Mouse (Mus musculus) v-Abl transformed pro-B cells (cell line): ENCODE measurements at regions not wholly inside any gene's neighbourhood (a gene's known extent, or its start where the extent isn't known, plus 50 kb on each side); places are given as distances from the start of the nearest gene placed in this dataset.

ENCODE experiments used
- in situ Hi-C, 2 experiments: fragments of 400-800 bp; cut with MboI; formaldehyde crosslinking; loops; one replicate each; pipeline ENCODE4 v1.15.1; 2025; ENCODE audit not compliant: unreplicated experiment in 2 of 2

DNA sequence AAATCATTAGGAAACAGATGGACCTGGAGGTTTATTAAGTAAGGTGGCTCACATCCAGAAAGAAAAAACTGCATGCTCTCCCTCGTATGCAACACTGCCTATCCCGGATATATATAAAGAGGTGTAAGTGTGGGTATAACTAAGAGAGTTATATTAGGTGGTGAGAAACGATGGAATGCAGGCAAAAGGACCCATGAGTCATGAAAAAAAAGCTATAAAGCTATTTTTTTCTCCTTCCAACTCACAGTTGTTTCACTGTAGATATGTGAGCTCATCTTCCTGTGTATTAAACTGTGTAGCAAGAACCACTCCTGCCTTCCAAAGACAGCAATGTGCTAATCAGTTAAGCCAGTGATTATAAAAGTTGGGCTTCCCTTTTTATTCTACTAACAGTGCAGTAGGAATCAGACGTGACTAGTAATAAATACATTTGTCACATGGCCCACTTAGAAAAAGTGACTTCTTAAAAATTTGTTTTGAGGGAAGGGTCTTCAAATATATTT lies 51.4 kb upstream of the Bdh1 start:
- in situ Hi-C loops, result loop anchor here in 1 of 2 experiments (25.0 kb wide), 1 partner anchor 1108 kb away; the partner anchor contains the start of gene Cpn2

DNA sequence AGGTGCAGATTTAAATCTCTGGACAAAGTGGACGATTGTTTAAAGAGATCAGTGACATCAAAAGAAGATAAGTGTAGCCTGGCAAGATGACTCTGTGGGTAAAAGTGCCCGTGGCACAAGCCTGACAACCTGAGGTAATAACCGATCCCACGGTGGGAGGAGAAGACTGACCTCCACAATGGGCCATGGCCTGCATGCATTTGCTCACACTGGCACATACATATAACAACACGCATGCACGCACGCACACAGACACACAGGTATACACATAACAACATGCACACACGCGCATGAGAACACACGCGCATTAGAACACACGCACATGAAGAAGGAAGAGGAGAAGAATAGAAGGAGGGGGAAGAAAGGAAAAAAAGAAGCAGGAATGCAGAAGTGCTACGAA lies 52.2 kb upstream of the Bdh1 start:
- in situ Hi-C loops, result loop anchor here in 1 of 2 experiments (25.0 kb wide), 1 partner anchor 1108 kb away; the partner anchor contains the start of gene Cpn2

DNA sequence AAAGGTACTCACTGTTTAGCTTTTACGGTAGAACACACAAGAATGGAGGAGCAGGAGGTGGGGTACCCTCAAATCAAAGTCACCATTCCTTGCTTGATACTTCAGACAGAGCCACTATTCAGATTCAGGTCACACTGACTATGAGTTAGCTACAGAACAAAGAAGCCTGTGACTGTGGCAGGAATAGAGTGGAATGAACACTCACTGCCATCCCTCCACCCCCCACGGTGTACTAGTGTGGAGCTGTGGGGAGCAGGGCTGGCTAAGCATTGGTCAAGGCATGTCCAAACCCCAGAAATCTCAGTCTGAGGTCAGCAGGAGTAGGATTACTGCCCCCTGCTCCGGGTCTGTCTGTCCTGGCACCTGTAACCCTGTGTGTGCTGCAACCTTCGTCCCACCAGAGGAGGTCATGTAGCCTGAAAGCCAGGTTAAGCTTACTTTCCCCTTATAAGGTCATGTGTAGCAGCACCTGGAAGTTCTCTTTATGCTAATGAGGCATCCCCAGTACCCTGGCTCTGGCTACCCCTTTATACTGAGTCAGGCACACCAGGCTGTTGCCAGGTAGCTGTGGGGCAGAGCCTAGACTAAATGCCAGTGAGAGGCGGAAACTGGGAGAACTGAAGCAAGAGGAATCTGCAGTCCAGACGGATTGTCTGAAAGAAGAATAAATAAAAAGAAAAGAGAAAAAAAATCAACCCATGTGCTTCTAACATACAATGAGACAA lies 53.1 kb upstream of the Apod start:
- in situ Hi-C loops, result loop anchor here in 1 of 2 experiments (25.0 kb wide), 1 partner anchor 1105 kb away; the partner anchor contains the start of gene Cpn2

DNA sequence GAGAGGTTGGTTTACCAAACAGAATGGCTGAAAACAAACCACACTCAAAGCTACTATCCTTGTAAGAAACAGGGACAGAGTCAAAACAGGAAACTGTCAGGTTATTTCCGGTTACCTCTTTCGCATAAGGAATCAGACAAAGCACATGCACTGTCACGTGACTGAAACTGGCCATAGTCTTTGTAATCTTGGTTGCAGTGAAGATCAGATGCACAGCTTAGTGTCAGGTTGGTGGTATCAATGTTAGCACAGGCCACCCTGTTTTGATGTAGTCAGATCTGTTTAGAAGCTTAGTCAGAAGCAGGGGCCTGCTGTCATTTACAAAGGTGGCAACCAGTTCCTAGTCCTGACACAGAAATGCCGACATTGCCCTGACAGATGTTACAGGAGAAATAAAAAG lies 51.4 kb upstream of the Apod start:
- in situ Hi-C loops, result loop anchor here in 1 of 2 experiments (25.0 kb wide), 1 partner anchor 1104 kb away; the partner anchor contains the start of gene Cpn2

DNA sequence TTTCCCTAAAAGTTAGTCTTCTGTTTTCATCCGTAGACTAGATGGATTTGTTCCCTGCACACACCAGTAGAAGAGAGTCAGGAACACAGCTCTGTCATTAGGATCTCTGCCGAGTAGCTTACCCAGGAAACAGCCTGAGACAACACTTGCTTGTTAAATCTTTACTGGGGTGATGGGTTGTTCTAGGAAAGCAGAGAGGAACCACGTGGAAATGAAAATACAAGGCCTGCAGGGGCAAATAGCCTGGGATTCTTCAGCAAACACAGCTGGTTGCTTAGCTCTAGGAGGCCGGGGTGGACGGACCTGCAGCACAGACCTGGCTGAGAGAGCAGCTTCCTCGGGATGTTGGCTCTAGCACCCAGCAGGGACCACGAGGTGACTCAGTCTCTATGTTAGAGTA lies 49.9 kb upstream of the Apod start:
- in situ Hi-C loops, result loop anchor here in 1 of 2 experiments (25.0 kb wide), 1 partner anchor 1102 kb away; the partner anchor contains the start of gene Cpn2
